Mouse (Mus musculus): ENCODE measurements at regions not wholly inside any gene's neighbourhood (a gene's known extent, or its start where the extent isn't known, plus 50 kb on each side); places are given as distances from the start of the nearest gene placed in this dataset.
A peak's percentile ranks its signal among the peaks of the same experiment; 100 is the strongest.

DNA sequence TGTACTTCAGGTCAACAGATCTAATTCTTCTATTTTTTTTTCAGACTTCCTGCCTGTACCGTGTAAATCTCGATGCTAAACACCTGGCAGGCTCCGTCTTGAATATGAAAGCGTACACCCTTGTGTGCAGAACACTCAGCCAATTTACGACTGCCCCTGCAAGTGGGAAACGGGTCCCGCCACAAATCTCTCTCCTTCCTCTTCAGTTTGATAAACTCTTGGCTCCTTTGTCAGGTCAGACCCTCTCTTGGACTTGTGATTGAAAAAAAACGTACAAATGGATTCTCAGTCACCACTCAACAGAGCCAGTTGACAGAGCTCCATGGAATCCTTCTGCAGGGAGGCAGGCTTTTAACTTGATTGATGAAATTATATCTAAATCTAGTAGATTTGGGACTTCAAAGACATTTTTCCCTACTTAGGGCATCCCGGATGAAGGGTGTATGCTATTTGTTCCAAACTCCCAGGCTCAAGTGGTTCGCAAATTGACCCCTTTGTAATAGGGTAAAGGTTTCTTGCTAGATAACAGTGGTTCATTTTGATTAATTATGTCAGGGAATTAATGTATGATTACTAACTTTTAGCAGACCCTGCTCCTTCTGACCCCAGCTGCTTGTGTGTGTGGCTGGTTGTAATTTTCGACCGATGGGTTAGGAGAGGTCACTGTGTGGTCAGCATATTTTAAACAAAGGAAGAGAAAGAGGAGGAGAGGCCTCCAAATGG lies 429.7 kb upstream of the Nr2f2 start:
- Histone ChIP-seq H3K9me3 (no peaks in the 10 kb centered on the region), H3K4me1 (no peaks in the 10 kb centered on the region), H3K4me2 (no peak overlapping the region), H3K9ac (no peak overlapping the region), H3K27ac (no peak overlapping the region), H3K4me3 (replicated peaks) (no peak overlapping the region), H3K36me3 (no peaks in the 10 kb centered on the region), H3K27me3 (replicated peaks) (no peaks in the 10 kb centered on the region)
- peak; percentile 35; the same call in 1 of the 2 replicates for ATAC-seq (ENCODE audit: insufficient read depth, low FRiP score, low read depth)
- 20% methylated on average over 12 of the region's 12 CpGs for WGBS

DNA sequence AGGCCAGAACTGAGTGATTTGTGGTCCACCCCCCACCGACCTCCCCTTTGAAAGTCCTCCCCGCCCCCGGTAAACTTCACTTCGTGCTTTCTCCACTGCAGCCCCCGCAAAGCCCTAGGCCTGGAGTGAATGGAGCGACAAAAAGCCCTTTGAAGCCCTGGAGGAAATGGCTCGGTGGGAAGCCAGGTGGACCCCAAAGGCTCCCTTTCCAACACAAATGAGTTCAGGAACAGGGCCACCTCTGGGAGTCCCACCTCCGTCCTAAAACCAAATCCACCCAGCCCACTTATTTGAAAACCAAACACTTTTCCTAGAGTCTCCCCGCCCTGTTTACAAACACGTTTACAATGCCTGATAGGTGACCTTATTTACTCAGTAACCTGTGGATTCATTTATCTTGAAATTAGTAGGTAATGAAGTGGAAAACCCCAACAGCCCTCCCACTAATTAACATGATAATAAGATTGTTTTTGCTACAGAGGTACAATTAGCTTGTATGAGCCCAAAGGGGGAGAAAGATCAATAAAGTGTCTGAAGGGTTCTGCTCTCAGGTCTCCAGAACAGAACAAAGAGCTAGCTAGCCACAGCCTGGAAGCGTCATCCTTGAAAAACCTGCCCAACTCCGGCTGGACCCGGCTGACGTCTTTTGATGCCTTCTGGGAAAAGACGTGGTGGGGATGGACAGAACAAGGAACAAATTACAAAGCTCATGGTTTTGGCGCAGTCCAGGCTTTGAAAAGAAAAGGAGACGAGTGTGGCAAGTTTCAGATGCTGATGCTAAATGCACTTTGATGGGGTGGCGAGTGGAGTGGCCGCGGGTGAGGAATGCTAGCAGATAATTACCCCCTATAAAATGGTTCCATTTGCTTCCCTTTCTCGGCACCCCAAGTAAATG lies 422.6 kb upstream of the Nr2f2 start:
- no peaks in the 10 kb centered on the region for H3K27me3 ChIP-seq (replicated peaks)
- no peaks in the 10 kb centered on the region for H3K9me3 ChIP-seq
- no peak overlapping the region for H3K4me2 ChIP-seq
- no peak overlapping the region for H3K27ac ChIP-seq
- H3K4me1 ChIP-seq: 0 out of 2 replicates have a peak, but pooled peaks cover 3% of the 10 kb centered on the region
- ATAC-seq (ENCODE audit: insufficient read depth, low FRiP score, low read depth): no peak
- 27% methylated on average over 21 of the region's 21 CpGs for WGBS
- H3K36me3 ChIP-seq: no peaks in the 10 kb centered on the region
- no peak overlapping the region for H3K9ac ChIP-seq
- no peak overlapping the region for H3K4me3 ChIP-seq (replicated peaks)

DNA sequence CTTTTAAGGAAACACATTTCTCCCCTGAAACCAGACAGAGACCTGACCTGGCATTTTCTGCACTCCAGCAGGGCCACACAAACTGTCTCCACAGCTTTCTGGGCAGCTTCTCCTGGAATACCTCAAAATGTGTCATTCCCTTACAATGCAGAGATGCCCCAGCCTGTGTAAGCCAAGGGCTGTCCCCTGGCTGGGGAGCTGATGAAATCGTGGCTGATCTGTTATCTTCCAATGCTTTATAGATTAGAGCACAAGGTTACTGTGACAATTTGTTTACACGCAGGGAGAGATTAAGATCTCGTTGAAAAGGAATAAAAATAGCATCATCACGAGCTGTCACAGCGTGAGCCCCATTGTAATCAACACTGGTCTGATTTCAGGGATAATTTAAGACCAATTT lies 421.4 kb upstream of the Nr2f2 start:
- ATAC-seq (ENCODE audit: insufficient read depth, low FRiP score, low read depth): no peak
- Histone ChIP-seq H3K4me2 (no peak overlapping the region), H3K27me3 (replicated peaks) (no peaks in the 10 kb centered on the region), H3K36me3 (no peaks in the 10 kb centered on the region), H3K9ac (no peak overlapping the region), H3K9me3 (no peaks in the 10 kb centered on the region), H3K4me1 (0 out of 2 replicates have a peak, but pooled peaks cover 3% of the 10 kb centered on the region), H3K4me3 (replicated peaks) (no peak overlapping the region), H3K27ac (no peak overlapping the region)
- WGBS: 40% methylated on average over 5 of the region's 5 CpGs

DNA sequence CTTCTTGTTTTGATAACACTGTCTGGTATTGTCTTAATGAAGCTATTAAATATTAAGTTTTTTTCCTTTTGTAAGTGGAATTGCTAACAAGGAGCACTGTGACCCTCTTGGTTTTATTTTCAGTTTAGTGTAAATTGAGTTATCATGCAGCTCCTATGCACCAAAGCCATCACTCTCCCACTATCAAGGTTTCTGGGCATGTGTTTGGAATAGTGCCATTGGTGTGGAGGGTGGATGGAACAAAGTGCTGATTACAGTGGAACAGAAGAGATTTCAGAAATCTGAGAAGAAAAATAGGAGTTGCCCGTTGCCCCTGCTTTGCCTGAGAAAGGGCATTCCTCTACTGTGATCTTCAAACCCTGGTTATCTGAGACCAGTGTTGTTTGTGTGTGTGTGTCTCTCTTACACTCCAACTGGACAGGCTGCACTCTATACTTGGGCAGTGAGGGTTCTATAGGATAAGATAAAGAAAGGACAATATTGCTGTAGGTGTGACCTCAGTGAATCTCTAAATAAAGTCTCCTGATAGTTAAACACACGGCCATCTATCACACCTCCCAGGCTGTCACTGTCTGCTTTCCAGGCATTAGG lies 414.3 kb upstream of the Nr2f2 start:
- peak; percentile 60 for ATAC-seq (ENCODE audit: insufficient read depth, low FRiP score, low read depth)

DNA sequence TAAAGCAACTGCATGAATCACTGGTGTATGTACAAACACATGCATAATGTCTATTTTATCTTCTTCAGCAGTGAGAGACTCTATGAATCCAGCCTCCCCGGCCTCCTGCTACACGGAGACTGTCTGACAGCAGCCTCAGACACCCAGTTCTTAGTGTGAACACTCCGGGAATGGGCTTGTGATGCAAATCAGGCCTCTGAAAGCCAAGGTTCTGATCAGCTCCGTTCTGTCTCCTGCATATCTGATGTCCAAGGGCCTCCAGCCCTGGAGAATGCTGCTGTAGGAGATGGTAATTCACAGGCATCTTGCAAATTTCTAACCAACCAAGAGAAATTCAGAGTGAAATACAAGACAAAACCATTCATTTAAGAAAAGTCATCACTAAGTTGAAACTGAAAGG lies 411.2 kb upstream of the Nr2f2 start:
- H3K4me2 ChIP-seq: no peak overlapping the region
- H3K4me3 ChIP-seq (replicated peaks): no peak overlapping the region
- H3K36me3 ChIP-seq: no peaks in the 10 kb centered on the region
- H3K27ac ChIP-seq: no peak overlapping the region
- no peaks in the 10 kb centered on the region for H3K9me3 ChIP-seq
- no peaks in the 10 kb centered on the region for H3K27me3 ChIP-seq (replicated peaks)
- no peaks in the 10 kb centered on the region for H3K4me1 ChIP-seq
- no peak for ATAC-seq (ENCODE audit: insufficient read depth, low FRiP score, low read depth)
- 64% methylated on average over 4 of the region's 4 CpGs for WGBS
- no peak overlapping the region for H3K9ac ChIP-seq

More for the DNA sequence above, 414.3 kb upstream of the Nr2f2 start:
- Histone ChIP-seq H3K4me2 (no peak overlapping the region), H3K36me3 (no peaks in the 10 kb centered on the region), H3K27ac (no peak overlapping the region), H3K9ac (no peak overlapping the region), H3K9me3 (no peaks in the 10 kb centered on the region), H3K4me3 (replicated peaks) (no peak overlapping the region), H3K27me3 (replicated peaks) (no peaks in the 10 kb centered on the region), H3K4me1 (no peaks in the 10 kb centered on the region)
- WGBS: 19% methylated on average over 2 of the region's 2 CpGs

DNA sequence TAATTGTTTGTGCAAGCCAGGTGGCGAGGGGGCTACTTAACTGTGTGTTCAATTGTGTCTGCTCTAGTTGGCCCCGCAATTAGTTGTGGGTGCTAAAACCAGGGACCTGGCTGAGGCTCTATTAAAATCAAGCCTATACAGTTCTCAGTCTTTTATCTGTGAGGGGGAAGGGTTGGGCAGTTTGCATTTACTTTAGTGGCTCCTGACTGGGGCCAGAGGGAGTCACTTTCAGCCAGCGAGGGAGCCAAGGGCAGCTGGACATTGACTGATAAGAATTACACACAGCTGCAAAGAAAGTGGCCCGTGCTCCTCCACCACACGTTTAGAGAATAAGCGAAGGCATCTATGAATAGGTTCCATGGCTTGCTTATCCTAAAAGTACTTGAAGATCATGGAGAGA lies 403.1 kb upstream of the Nr2f2 start:
- no peak overlapping the region for H3K4me3 ChIP-seq (replicated peaks)
- H3K27ac ChIP-seq: no peak overlapping the region
- ATAC-seq (ENCODE audit: insufficient read depth, low FRiP score, low read depth): peak; percentile 72
- no peaks in the 10 kb centered on the region for H3K36me3 ChIP-seq
- H3K4me2 ChIP-seq: no peak overlapping the region
- no peaks in the 10 kb centered on the region for H3K27me3 ChIP-seq (replicated peaks)
- H3K4me1 ChIP-seq: no peaks in the 10 kb centered on the region
- no peak overlapping the region for H3K9ac ChIP-seq
- WGBS: 42% methylated on average over 6 of the region's 6 CpGs
- no peaks in the 10 kb centered on the region for H3K9me3 ChIP-seq

DNA sequence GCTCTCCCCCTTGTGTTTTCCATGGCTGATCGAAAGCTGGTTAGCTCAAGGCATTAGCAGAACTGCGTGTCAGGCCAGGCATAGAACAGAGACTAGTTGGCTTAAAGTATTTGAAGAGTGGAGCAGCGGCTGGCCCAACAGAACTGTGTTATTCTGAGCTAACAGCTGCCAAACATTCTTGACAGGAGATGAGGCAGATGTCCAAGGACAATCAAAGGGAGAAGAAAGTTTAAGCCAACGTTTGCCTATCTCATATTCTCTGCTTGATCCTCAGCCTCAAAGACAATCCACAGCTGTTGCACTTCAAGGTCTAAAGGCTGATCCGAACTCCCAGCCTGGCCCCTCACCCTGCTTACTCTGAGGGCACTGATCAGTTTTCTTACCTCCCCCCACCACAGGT lies 401.2 kb upstream of the Nr2f2 start:
- Histone ChIP-seq H3K4me1 (no peaks in the 10 kb centered on the region), H3K4me3 (replicated peaks) (no peak overlapping the region), H3K4me2 (no peak overlapping the region), H3K27me3 (replicated peaks) (no peaks in the 10 kb centered on the region), H3K9me3 (no peaks in the 10 kb centered on the region), H3K27ac (no peak overlapping the region), H3K9ac (no peak overlapping the region), H3K36me3 (no peaks in the 10 kb centered on the region)
- 50% methylated on average over 5 of the region's 5 CpGs for WGBS
- ATAC-seq (ENCODE audit: insufficient read depth, low FRiP score, low read depth): no peak

DNA sequence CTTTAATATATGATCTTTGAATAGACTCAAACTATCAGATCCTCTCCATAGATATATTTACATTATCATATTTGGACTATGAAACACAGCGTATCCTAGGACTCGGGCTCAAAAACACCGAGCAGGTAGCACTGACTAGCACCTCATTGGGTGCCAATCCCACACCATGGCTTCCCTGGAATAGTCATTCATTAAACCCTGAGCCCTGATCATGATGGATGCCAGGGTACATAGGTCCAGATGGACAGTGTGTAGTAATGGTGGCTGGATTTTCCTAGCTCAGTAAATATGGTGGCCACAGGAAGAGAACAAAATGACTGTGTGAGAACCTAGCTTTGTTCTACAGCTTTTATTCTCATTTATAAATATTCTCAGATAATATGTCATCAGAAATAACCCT lies 390.1 kb upstream of the Nr2f2 start:
- Histone ChIP-seq H3K4me1 (no peaks in the 10 kb centered on the region), H3K9ac (no peak overlapping the region), H3K4me3 (replicated peaks) (no peak overlapping the region), H3K36me3 (no peaks in the 10 kb centered on the region), H3K27me3 (replicated peaks) (no peaks in the 10 kb centered on the region), H3K4me2 (no peak overlapping the region), H3K27ac (no peak overlapping the region), H3K9me3 (no peaks in the 10 kb centered on the region)
- WGBS: 88% methylated on average over 3 of the region's 3 CpGs
- no peak for ATAC-seq (ENCODE audit: insufficient read depth, low FRiP score, low read depth)

DNA sequence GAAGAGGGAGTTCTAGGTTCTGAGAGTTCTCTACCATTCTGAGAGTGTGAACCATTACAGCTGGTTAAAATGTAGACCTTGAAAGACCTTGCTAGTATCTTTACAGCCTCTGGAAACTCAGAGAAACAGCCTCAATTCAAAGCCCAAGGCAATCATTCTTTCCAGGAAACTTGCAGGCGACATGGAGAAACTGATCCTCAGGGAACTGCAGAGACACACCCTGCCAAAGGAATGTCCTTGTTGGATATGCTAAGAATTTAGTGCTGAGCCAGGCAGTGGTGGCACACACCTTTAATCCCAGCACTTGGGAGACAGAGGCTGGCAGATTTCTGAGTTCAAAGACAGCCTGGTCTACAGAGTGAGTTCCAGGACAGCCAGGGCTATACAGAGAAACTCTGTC lies 388.3 kb upstream of the Nr2f2 start:
- no peaks in the 10 kb centered on the region for H3K9me3 ChIP-seq
- no peak for ATAC-seq (ENCODE audit: insufficient read depth, low FRiP score, low read depth)
- no peaks in the 10 kb centered on the region for H3K36me3 ChIP-seq
- H3K27ac ChIP-seq: no peak overlapping the region
- no peak overlapping the region for H3K4me2 ChIP-seq
- H3K27me3 ChIP-seq (replicated peaks): no peaks in the 10 kb centered on the region
- WGBS: 86% methylated on average over 1 of the region's 1 CpGs
- no peak overlapping the region for H3K9ac ChIP-seq
- no peak overlapping the region for H3K4me3 ChIP-seq (replicated peaks)
- H3K4me1 ChIP-seq: no peaks in the 10 kb centered on the region

DNA sequence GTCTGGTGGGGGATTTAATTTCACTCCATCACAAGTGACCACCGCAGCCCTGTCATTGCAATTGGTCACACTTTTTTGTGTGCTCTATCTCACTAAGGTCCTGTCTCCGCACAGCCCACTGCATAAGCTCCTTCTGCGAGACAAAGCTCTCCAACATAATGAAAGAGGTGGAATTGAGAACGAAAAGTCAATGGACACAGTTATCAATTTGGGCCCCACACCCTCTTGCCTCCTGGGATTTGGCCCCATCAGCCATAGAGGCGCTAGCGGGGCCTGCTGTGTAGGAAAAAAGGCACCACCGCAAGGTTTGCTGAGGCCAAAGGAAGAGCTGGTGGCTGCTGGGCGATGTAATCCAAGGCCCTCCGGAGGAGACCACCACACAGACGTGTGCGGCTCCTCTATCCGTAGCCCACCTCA lies 386.3 kb upstream of the Nr2f2 start:
- no peak for ATAC-seq (ENCODE audit: insufficient read depth, low FRiP score, low read depth)
- 94% methylated on average over 12 of the region's 12 CpGs for WGBS
- Histone ChIP-seq H3K36me3 (no peaks in the 10 kb centered on the region), H3K27me3 (replicated peaks) (no peaks in the 10 kb centered on the region), H3K4me3 (replicated peaks) (no peak overlapping the region), H3K4me2 (no peak overlapping the region), H3K27ac (no peak overlapping the region), H3K9ac (no peak overlapping the region), H3K4me1 (no peaks in the 10 kb centered on the region), H3K9me3 (no peaks in the 10 kb centered on the region)

DNA sequence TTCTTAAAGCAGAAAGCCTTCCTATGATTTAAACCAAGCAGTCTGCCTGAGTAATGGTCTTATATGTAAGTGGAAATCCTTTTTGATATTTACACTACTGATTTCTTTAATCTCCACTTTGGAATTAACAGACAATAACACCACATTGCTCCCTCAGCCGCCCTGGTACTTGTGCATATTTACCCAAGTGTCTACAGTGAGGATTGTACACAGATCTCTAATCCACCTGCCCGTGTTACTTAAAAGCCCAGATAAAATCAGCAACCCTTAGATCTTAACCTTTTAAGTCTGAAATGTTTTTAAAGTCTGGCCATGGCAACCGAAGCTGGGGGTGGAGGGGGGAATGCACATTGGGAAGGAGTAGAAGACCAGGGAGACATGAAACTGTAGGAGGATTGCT lies 382.3 kb upstream of the Nr2f2 start:
- H3K4me2 ChIP-seq: no peak overlapping the region
- H3K4me3 ChIP-seq (replicated peaks): no peak overlapping the region
- H3K27ac ChIP-seq: no peak overlapping the region
- no peaks in the 10 kb centered on the region for H3K36me3 ChIP-seq
- H3K27me3 ChIP-seq (replicated peaks): no peaks in the 10 kb centered on the region
- 21% methylated on average over 3 of the region's 3 CpGs for WGBS
- H3K4me1 ChIP-seq: no peaks in the 10 kb centered on the region
- no peak overlapping the region for H3K9ac ChIP-seq
- H3K9me3 ChIP-seq: no peaks in the 10 kb centered on the region
- peak; percentile 66 for ATAC-seq (ENCODE audit: insufficient read depth, low FRiP score, low read depth)

DNA sequence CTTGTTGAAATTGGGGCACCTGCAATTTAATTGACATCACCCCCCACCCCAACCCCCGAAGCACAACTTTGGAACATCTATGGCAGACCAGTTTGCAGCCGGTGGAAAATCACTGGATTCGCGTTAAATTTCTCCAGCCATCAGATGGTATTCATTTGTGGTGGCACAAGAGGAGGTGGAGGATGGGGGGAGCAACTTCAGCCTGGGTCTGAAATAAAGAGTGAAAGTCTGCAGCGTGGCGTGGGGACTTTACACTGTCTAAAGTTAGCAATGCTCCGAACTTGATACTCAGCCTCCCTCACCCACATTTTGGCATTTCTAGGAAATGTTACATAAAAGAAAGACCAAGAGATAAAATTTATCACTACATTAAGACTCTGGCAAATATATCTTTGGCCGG lies 381.8 kb upstream of the Nr2f2 start:
- H3K36me3 ChIP-seq: no peaks in the 10 kb centered on the region
- WGBS: 66% methylated on average over 8 of the region's 8 CpGs
- H3K27ac ChIP-seq: no peak overlapping the region
- no peaks in the 10 kb centered on the region for H3K9me3 ChIP-seq
- no peak overlapping the region for H3K4me3 ChIP-seq (replicated peaks)
- H3K27me3 ChIP-seq (replicated peaks): no peaks in the 10 kb centered on the region
- H3K4me2 ChIP-seq: no peak overlapping the region
- no peaks in the 10 kb centered on the region for H3K4me1 ChIP-seq
- no peak overlapping the region for H3K9ac ChIP-seq
- ATAC-seq (ENCODE audit: insufficient read depth, low FRiP score, low read depth): no peak

All from stomach, embryonic 15.5 days (tissue).